Mouse (Mus musculus): ENCODE measurements around the gene BC024978. TPM values are rescaled to one million over a fixed set of nuclear protein-coding genes. Genes with fewer than 3 reads are reported as not detected.

BC024978 gene
- polyA plus RNA-seq, 1 experiment, result 3.2 TPM

DNA sequence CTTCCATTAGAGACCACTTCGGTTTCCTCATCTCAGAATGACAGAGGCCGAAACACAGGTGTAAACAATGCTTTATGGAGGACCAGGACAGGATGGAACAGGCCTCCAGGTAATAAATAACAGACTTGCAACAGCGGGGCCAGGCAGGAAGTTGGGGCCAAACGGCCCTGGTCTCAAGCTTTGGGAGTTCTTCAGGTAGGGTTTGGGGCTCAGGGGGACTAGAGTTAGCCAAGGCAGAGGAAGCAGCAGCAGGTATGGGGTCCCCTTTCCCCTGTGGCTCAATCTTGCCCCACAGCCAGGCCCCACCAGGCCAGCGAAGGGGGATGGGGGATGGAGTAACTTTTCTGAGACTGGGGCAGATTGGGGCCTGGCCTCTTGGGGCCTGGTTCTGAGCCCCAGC, 27.2 kb upstream of the BC024978 start:
- Histone ChIP-seq H3ac (ENCODE audit: control insufficient read depth, insufficient read length, low read depth) (no peak overlapping the region), H3K27me3 (ENCODE audit: control insufficient read depth, insufficient read depth, insufficient read length) (no peaks in the 10 kb centered on the region), H3K36me3 (ENCODE audit: control insufficient read depth, insufficient read depth) (no peaks in the 10 kb centered on the region), H3K4me3 (ENCODE audit: insufficient read depth, poor library complexity, severe bottlenecking) (no peak overlapping the region), H3K79me3 (ENCODE audit: low read depth) (peaks cover 6% of the 10 kb centered on the region), H3K79me2 (ENCODE audit: control insufficient read depth, insufficient read depth) (peaks cover 28% of the 10 kb centered on the region)
- TF ChIP-seq MAX (IDR thresholded peaks at IDR 0.05) (no peak), MYOD1 (IDR thresholded peaks at IDR 0.05; ENCODE audit: control insufficient read depth, insufficient read length, low read depth) (no peak), FOSL1 (IDR thresholded peaks at IDR 0.05; ENCODE audit: insufficient read depth, low read length, poor library complexity, severe bottlenecking) (no peak), CTCF (IDR thresholded peaks at IDR 0.05; ENCODE audit: control insufficient read depth, insufficient read depth, insufficient read length) (no peak), MYOG (IDR thresholded peaks at IDR 0.05; ENCODE audit: control insufficient read depth, extremely low read depth, insufficient read length) (no peak), CEBPB (IDR thresholded peaks at IDR 0.05; ENCODE audit: low read depth) (no peak), USF1 (IDR thresholded peaks at IDR 0.05; ENCODE audit: low read depth) (no peak)

DNA sequence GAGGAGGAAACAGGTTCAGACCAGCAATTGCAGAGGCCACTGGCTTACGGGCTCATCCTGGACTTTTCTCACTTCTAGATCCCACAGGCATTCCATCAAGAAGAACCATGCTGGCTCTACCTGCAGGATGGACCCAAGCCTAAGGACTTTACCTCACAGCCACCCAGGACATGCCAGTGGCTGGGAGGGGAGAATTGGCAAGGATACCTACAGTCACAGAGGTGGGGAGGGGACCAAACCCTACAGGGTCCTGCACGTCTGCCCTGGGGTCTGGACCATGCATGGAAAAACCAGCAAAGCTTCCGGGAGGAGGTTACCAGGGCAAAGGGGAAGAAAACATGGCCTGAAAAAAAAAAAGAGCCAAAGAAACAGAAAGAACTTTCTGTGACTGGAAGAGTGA, 24.6 kb upstream of the BC024978 start:
- TF ChIP-seq USF1 (IDR thresholded peaks at IDR 0.05; ENCODE audit: low read depth) (no peak), MAX (IDR thresholded peaks at IDR 0.05) (no peak), FOSL1 (IDR thresholded peaks at IDR 0.05; ENCODE audit: insufficient read depth, low read length, poor library complexity, severe bottlenecking) (no peak), CTCF (IDR thresholded peaks at IDR 0.05; ENCODE audit: control insufficient read depth, insufficient read depth, insufficient read length) (no peak), MYOD1 (IDR thresholded peaks at IDR 0.05; ENCODE audit: control insufficient read depth, insufficient read length, low read depth) (no peak), MYOG (IDR thresholded peaks at IDR 0.05; ENCODE audit: control insufficient read depth, extremely low read depth, insufficient read length) (no peak), CEBPB (IDR thresholded peaks at IDR 0.05; ENCODE audit: low read depth) (no peak)
- no peak overlapping the region for H3ac ChIP-seq (ENCODE audit: control insufficient read depth, insufficient read length, low read depth)
- H3K4me3 ChIP-seq (ENCODE audit: insufficient read depth, poor library complexity, severe bottlenecking), result no peak overlapping the region
- no peaks in the 10 kb centered on the region for H3K27me3 ChIP-seq (ENCODE audit: control insufficient read depth, insufficient read depth, insufficient read length)
- H3K79me3 ChIP-seq (ENCODE audit: low read depth), result no peaks in the 10 kb centered on the region
- H3K36me3 ChIP-seq (ENCODE audit: control insufficient read depth, insufficient read depth), result no peaks in the 10 kb centered on the region
- H3K79me2 ChIP-seq (ENCODE audit: control insufficient read depth, insufficient read depth), result peaks cover 2% of the 10 kb centered on the region

- H3K4me3 ChIP-seq (ENCODE audit: insufficient read depth, poor library complexity, severe bottlenecking), result no peak overlapping the region
- H3K27me3 ChIP-seq (ENCODE audit: control insufficient read depth, insufficient read depth, insufficient read length), result no peaks in the 10 kb centered on the region
- no peaks in the 10 kb centered on the region for H3K36me3 ChIP-seq (ENCODE audit: control insufficient read depth, insufficient read depth)
- no peaks in the 10 kb centered on the region for H3K79me3 ChIP-seq (ENCODE audit: low read depth)
- no peak for TF ChIP-seq MYOG (IDR thresholded peaks at IDR 0.05; ENCODE audit: control insufficient read depth, extremely low read depth, insufficient read length)
- TF ChIP-seq CEBPB (IDR thresholded peaks at IDR 0.05; ENCODE audit: low read depth), result no peak
- TF ChIP-seq FOSL1 (IDR thresholded peaks at IDR 0.05; ENCODE audit: insufficient read depth, low read length, poor library complexity, severe bottlenecking), result no peak
- no peak for TF ChIP-seq MAX (IDR thresholded peaks at IDR 0.05)
- no peak for TF ChIP-seq USF1 (IDR thresholded peaks at IDR 0.05; ENCODE audit: low read depth)
- no peak for TF ChIP-seq CTCF (IDR thresholded peaks at IDR 0.05; ENCODE audit: control insufficient read depth, insufficient read depth, insufficient read length)
- no peak for TF ChIP-seq MYOD1 (IDR thresholded peaks at IDR 0.05; ENCODE audit: control insufficient read depth, insufficient read length, low read depth)
- no peaks in the 10 kb centered on the region for H3K79me2 ChIP-seq (ENCODE audit: control insufficient read depth, insufficient read depth)
- no peak overlapping the region for H3ac ChIP-seq (ENCODE audit: control insufficient read depth, insufficient read length, low read depth)
These were observed 21.1 kb upstream of the BC024978 start for GRCm38 (mm10) chr7:27174496-27174895.

DNA sequence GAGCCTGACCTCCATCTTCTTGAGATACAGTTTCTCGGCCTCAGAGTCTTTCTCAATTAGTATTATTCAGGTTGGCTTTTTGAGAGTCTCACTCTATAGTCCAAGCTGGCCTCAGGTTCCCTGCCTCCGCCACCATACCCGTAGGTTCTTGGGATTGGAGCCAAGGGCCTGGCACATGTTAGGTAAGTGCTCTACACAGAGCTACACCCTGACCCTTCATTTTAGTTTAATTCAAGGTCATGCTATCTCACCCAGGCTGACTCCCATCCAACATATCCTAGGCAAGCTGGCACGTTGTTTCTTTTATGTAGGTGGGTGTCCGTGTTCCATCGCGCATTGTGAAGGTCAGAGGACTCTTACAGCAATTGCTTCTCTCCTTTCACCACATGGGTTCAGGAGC, 20.7 kb upstream of the BC024978 start:
- no peak overlapping the region for H3ac ChIP-seq (ENCODE audit: control insufficient read depth, insufficient read length, low read depth)
- H3K79me2 ChIP-seq (ENCODE audit: control insufficient read depth, insufficient read depth), result no peaks in the 10 kb centered on the region
- H3K27me3 ChIP-seq (ENCODE audit: control insufficient read depth, insufficient read depth, insufficient read length), result no peaks in the 10 kb centered on the region
- H3K36me3 ChIP-seq (ENCODE audit: control insufficient read depth, insufficient read depth), result no peaks in the 10 kb centered on the region
- no peak overlapping the region for H3K4me3 ChIP-seq (ENCODE audit: insufficient read depth, poor library complexity, severe bottlenecking)
- no peak for TF ChIP-seq MYOD1 (IDR thresholded peaks at IDR 0.05; ENCODE audit: control insufficient read depth, insufficient read length, low read depth)
- no peak for TF ChIP-seq FOSL1 (IDR thresholded peaks at IDR 0.05; ENCODE audit: insufficient read depth, low read length, poor library complexity, severe bottlenecking)
- no peak for TF ChIP-seq MAX (IDR thresholded peaks at IDR 0.05)
- TF ChIP-seq CTCF (IDR thresholded peaks at IDR 0.05; ENCODE audit: control insufficient read depth, insufficient read depth, insufficient read length), result no peak
- TF ChIP-seq MYOG (IDR thresholded peaks at IDR 0.05; ENCODE audit: control insufficient read depth, extremely low read depth, insufficient read length), result no peak
- TF ChIP-seq USF1 (IDR thresholded peaks at IDR 0.05; ENCODE audit: low read depth), result no peak
- no peak for TF ChIP-seq CEBPB (IDR thresholded peaks at IDR 0.05; ENCODE audit: low read depth)
- H3K79me3 ChIP-seq (ENCODE audit: low read depth), result no peaks in the 10 kb centered on the region

DNA sequence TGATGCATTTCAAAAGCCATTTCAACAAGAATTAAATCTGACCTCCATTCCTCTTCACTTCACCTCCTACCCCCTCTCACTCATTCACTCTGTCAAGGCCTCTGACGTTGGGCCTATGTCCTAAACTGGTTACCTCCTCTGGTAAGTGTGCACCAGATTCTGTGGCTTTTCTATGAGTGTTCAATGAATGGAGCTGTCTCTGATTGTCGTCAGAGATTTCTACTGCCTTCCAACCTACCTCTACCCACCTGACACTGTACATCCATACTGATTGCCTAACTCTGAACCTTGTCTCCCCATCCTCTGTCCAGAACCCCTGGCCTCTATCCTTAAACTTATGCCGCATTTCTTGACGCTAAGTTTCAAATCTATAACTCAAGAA, 17.6 kb upstream of the BC024978 start:
- Histone ChIP-seq H3K4me3 (ENCODE audit: insufficient read depth, poor library complexity, severe bottlenecking) (peak overlapping the region; percentile 38), H3K27me3 (ENCODE audit: control insufficient read depth, insufficient read depth, insufficient read length) (no peaks in the 10 kb centered on the region), H3ac (ENCODE audit: control insufficient read depth, insufficient read length, low read depth) (peak overlapping the region; percentile 22), H3K36me3 (ENCODE audit: control insufficient read depth, insufficient read depth) (no peaks in the 10 kb centered on the region), H3K79me3 (ENCODE audit: low read depth) (no peaks in the 10 kb centered on the region), H3K79me2 (ENCODE audit: control insufficient read depth, insufficient read depth) (no peaks in the 10 kb centered on the region)
- TF ChIP-seq MYOG (IDR thresholded peaks at IDR 0.05; ENCODE audit: control insufficient read depth, extremely low read depth, insufficient read length) (no peak), CTCF (IDR thresholded peaks at IDR 0.05; ENCODE audit: control insufficient read depth, insufficient read depth, insufficient read length) (no peak), MAX (IDR thresholded peaks at IDR 0.05) (no peak), FOSL1 (IDR thresholded peaks at IDR 0.05; ENCODE audit: insufficient read depth, low read length, poor library complexity, severe bottlenecking) (no peak), CEBPB (IDR thresholded peaks at IDR 0.05; ENCODE audit: low read depth) (no peak), USF1 (IDR thresholded peaks at IDR 0.05; ENCODE audit: low read depth) (no peak), MYOD1 (IDR thresholded peaks at IDR 0.05; ENCODE audit: control insufficient read depth, insufficient read length, low read depth) (no peak)
